Mouse (Mus musculus) adipose tissue, adult 10 weeks (tissue): Measurements from ENCODE around the gene Olfr1513. TPM values are rescaled to one million over a fixed set of nuclear protein-coding genes. Genes with fewer than 3 reads are reported as not detected.

ENCODE experiments used
- polyA plus RNA-seq: library from polyadenylated mRNA; stranded (reverse); fragments of 350-450 nt; fragmentation: Illumina TruSeq; extraction: RNeasy Lipid Tissue Mini Kit (QIAGEN cat#74804); gene quantifications from one replicate; pipeline ENCODE4 v1.2.3, GENCODE M21; 2014; ENCODE audit warnings: low read depth, low replicate concordance

Olfr1513 gene
- not detected for polyA plus RNA-seq

GRCm38 (mm10) chr14:52356308-52356707 is at the start of gene Olfr1513:
TSS of gene Olfr1513 (minus strand) at chr14:52356408.

GRCm38 (mm10) chr14:52397279-52397678 is 41.1 kb upstream of the Olfr1513 start, which contains the start of gene Olfr1511:
TSS of gene Olfr1511 (minus strand) at chr14:52397379.

GRCm38 (mm10) chr14:52379068-52379467 is 22.9 kb upstream of the Olfr1513 start, which contains the start of gene Olfr1512:
TSS of gene Olfr1512 (minus strand) at chr14:52379168.

GRCm38 (mm10) chr14:52327910-52328812 is 28.0 kb downstream of the Olfr1513 start, which contains the start of gene Sall2:
TSS of gene Sall2 (minus strand) at chr14:52328762.

GRCm38 (mm10) chr14:52304644-52305271 is 51.5 kb downstream of the Olfr1513 start, which contains the start of gene Mettl3:
TSS of gene Mettl3 (minus strand) at chr14:52305128.

Other genes starting within 250 kb of the Olfr1513 start
- gene Rpgrip1, start 245.7 kb downstream of the Olfr1513 start, polyA plus RNA-seq, result 10.8 TPM
- 29.6 TPM for gene Supt16, start 159.0 kb downstream of the Olfr1513 start, polyA plus RNA-seq
- 49.0 TPM for gene Chd8, start 98.6 kb downstream of the Olfr1513 start, polyA plus RNA-seq
- gene Tox4, start 77.3 kb downstream of the Olfr1513 start, polyA plus RNA-seq, result 22.7 TPM
- 11.5 TPM for gene Rab2b, start 76.9 kb downstream of the Olfr1513 start, polyA plus RNA-seq
- gene Mettl3, start 51.3 kb downstream of the Olfr1513 start, polyA plus RNA-seq, result 29.7 TPM
- gene Sall2, start 27.6 kb downstream of the Olfr1513 start, polyA plus RNA-seq, result 6.8 TPM
- not detected for gene Olfr1512, start 22.8 kb upstream of the Olfr1513 start, polyA plus RNA-seq
- not detected for gene Olfr1511, start 41.0 kb upstream of the Olfr1513 start, polyA plus RNA-seq
- not detected for gene Olfr1510, start 58.0 kb upstream of the Olfr1513 start, polyA plus RNA-seq
- not detected for gene Olfr1509, start 86.6 kb upstream of the Olfr1513 start, polyA plus RNA-seq
- not detected for gene Olfr1508, start 111.1 kb upstream of the Olfr1513 start, polyA plus RNA-seq
- not detected for gene Olfr1507, start 139.3 kb upstream of the Olfr1513 start, polyA plus RNA-seq